Mouse (Mus musculus): ENCODE measurements around the gene Neurl4.

The Neurl4 gene

GRCm38 (mm10) chr11:69880853-69881603, 19.8 kb upstream of the Neurl4 start, which contains the start of gene Kctd11:
Gene Kctd11 (minus strand): TSS chr11:69881406.
- no peak for DNase-seq (ENCODE audit: extremely low spot score, low read depth, low spot score)

GRCm38 (mm10) chr11:69881787-69882670, 18.8 kb upstream of the Neurl4 start:
- DNase-seq (ENCODE audit: extremely low spot score, low read depth, low spot score), result no peak

GRCm38 (mm10) chr11:69883066-69883465, 17.8 kb upstream of the Neurl4 start:
- no peak for DNase-seq (ENCODE audit: extremely low spot score, low read depth, low spot score)

- no peak for DNase-seq (ENCODE audit: extremely low spot score, low read depth, low spot score)
Measured at GRCm38 (mm10) chr11:69883527-69884151, 17.2 kb upstream of the Neurl4 start.

GRCm38 (mm10) chr11:69884240-69884639, 16.6 kb upstream of the Neurl4 start:
- no peak for DNase-seq (ENCODE audit: extremely low spot score, low read depth, low spot score)

- DNase-seq (ENCODE audit: extremely low spot score, low read depth, low spot score), result no peak
Measured at GRCm38 (mm10) chr11:69884663-69885062, 16.2 kb upstream of the Neurl4 start.

GRCm38 (mm10) chr11:69886907-69887635, 13.8 kb upstream of the Neurl4 start:
- DNase-seq (ENCODE audit: extremely low spot score, low read depth, low spot score), result no peak

GRCm38 (mm10) chr11:69891482-69891881, 9.4 kb upstream of the Neurl4 start:
- no peak for DNase-seq (ENCODE audit: extremely low spot score, low read depth, low spot score)

GRCm38 (mm10) chr11:69894671-69895070, 6.2 kb upstream of the Neurl4 start:
- DNase-seq (ENCODE audit: extremely low spot score, low read depth, low spot score), result no peak

- DNase-seq (ENCODE audit: extremely low spot score, low read depth, low spot score), result no peak
Measured at GRCm38 (mm10) chr11:69895291-69895690, 5.6 kb upstream of the Neurl4 start, which contains the start of gene Acap1. Gene Acap1 (minus strand): TSS chr11:69895539.

GRCm38 (mm10) chr11:69899870-69900269, 1.0 kb upstream of the Neurl4 start:
- no peak for DNase-seq (ENCODE audit: extremely low spot score, low read depth, low spot score)

- DNase-seq (ENCODE audit: extremely low spot score, low read depth, low spot score), result no peak
Measured at GRCm38 (mm10) chr11:69901406-69901846, 554 bp downstream of the Neurl4 start.

GRCm38 (mm10) chr11:69901993-69902392, 1.1 kb downstream of the Neurl4 start:
- no peak for DNase-seq (ENCODE audit: extremely low spot score, low read depth, low spot score)

- no peak for DNase-seq (ENCODE audit: extremely low spot score, low read depth, low spot score)
Measured at GRCm38 (mm10) chr11:69902972-69903371, 2.1 kb downstream of the Neurl4 start.

GRCm38 (mm10) chr11:69904311-69904710, 3.4 kb downstream of the Neurl4 start:
- DNase-seq (ENCODE audit: extremely low spot score, low read depth, low spot score), result no peak

GRCm38 (mm10) chr11:69908645-69909044, 7.8 kb downstream of the Neurl4 start:
- no peak for DNase-seq (ENCODE audit: extremely low spot score, low read depth, low spot score)

- no peak for DNase-seq (ENCODE audit: extremely low spot score, low read depth, low spot score)
Measured at GRCm38 (mm10) chr11:69909174-69909573, 8.3 kb downstream of the Neurl4 start.

GRCm38 (mm10) chr11:69910177-69910576, 9.3 kb downstream of the Neurl4 start:
- DNase-seq (ENCODE audit: extremely low spot score, low read depth, low spot score), result no peak

- DNase-seq (ENCODE audit: extremely low spot score, low read depth, low spot score), result no peak
Measured at GRCm38 (mm10) chr11:69910781-69911560, 10.1 kb downstream of the Neurl4 start.

GRCm38 (mm10) chr11:69911701-69912100, 10.8 kb downstream of the Neurl4 start:
- DNase-seq (ENCODE audit: extremely low spot score, low read depth, low spot score), result no peak
